25 mouse cellular contexts compared by ENCODE assay signal in the genomic region with DNA sequence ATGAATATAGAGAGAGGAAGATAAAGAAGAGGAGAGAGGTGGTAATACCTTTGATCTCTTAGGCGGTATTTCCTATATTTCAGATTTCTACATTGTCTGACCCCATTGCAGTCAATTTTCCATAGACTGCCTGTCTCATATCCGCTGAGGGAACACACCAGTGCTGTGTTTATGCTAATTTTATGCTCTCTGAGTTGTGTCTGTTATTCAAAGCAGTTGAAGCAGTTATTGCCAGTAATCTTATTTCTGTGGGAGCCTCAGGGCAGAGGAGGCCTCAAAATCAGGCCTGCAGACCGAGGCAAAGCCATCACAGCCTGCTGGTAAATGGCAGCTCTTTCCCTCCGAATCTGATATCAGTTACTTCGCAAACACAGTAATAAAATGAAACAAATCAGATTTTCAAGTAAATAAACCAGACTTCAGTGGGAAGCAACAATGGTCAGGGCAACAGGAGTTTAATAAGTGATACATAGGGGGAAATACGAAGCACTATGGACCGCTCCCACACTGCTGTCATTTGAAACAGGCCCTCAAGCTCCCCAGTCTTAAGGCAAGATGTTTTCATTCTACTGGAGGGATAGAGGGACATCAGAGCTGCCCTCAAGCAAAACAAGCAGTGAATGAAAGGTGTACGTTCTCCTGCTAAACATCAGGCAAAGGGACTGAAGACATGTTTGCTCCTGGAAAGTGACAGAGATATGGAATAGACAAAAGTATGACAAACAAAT.
DNase-seq lines count a peak whose midpoint lies in the region; ATAC-seq lines count a peak whose summit lies in the region.
"Had no signal": no experiment of that assay in that cellular context is flagged by ENCODE, and none has a peak within 500 bp of the region (broad histone marks: within the 10 kb centered on the region; RNA-seq: fewer than 3 reads in every experiment).

No protein-coding gene starts in this region.

- no peaks in the 10 kb centered on the region for H3K27me3 ChIP-seq in hindbrain, embryonic 13.5 days
- H3K27me3 ChIP-seq in hindbrain, embryonic 10.5 days (ENCODE audit: insufficient read depth, poor library complexity, severe bottlenecking): no peaks in the 10 kb centered on the region
- H3K27me3 ChIP-seq in midbrain, embryonic 15.5 days (replicated peaks): no peaks in the 10 kb centered on the region
- H3K27me3 ChIP-seq: embryonic facial prominence, embryonic 12.5 days; forebrain, embryonic 12.5 days; limb, embryonic 15.5 days; megakaryocyte, embryonic 14.5 days; stomach, embryonic 15.5 days had no signal

- no peaks in the 10 kb centered on the region for H3K9me3 ChIP-seq in hindbrain, embryonic 13.5 days
- no peaks in the 10 kb centered on the region for H3K9me3 ChIP-seq in hindbrain, embryonic 10.5 days
- H3K9me3 ChIP-seq in midbrain, embryonic 15.5 days: no peaks in the 10 kb centered on the region
- H3K9me3 ChIP-seq: embryonic facial prominence, embryonic 12.5 days; forebrain, embryonic 12.5 days; limb, embryonic 15.5 days; megakaryocyte, embryonic 14.5 days; stomach, embryonic 15.5 days had no signal

- H3K36me3 ChIP-seq in hindbrain, embryonic 13.5 days: no peaks in the 10 kb centered on the region
- no peaks in the 10 kb centered on the region for H3K36me3 ChIP-seq in hindbrain, embryonic 10.5 days
- no peaks in the 10 kb centered on the region for H3K36me3 ChIP-seq in midbrain, embryonic 15.5 days (replicated peaks)
- H3K36me3 ChIP-seq: embryonic facial prominence, embryonic 12.5 days; forebrain, embryonic 12.5 days; limb, embryonic 15.5 days; stomach, embryonic 15.5 days had no signal

- 0 out of 2 replicates have a peak overlapping the region, but pooled peaks have one; percentile 1 for H3K27ac ChIP-seq in hindbrain, embryonic 13.5 days
- no peak overlapping the region for H3K27ac ChIP-seq in hindbrain, embryonic 10.5 days
- H3K27ac ChIP-seq in midbrain, embryonic 15.5 days: peak overlapping the region; percentile 51
- H3K27ac ChIP-seq: embryonic facial prominence, embryonic 12.5 days; forebrain, embryonic 12.5 days; gastrocnemius, adult 2 months; left cerebral cortex, adult 2 months; limb, embryonic 15.5 days; liver, embryonic 14.5 days; stomach, embryonic 15.5 days had no signal

- no peak overlapping the region for H3K4me2 ChIP-seq in hindbrain, embryonic 13.5 days
- no peak overlapping the region for H3K4me2 ChIP-seq in midbrain, embryonic 15.5 days
- H3K4me2 ChIP-seq: embryonic facial prominence, embryonic 12.5 days; forebrain, embryonic 12.5 days; limb, embryonic 15.5 days; lung, embryonic 14.5 days; stomach, embryonic 15.5 days had no signal

- WGBS in hindbrain, embryonic 13.5 days: 73% methylated on average over 8 of the region's 8 CpGs
- WGBS in hindbrain, embryonic 10.5 days: 83% methylated on average over 8 of the region's 8 CpGs
- 62% methylated on average over 8 of the region's 8 CpGs for WGBS in midbrain, embryonic 15.5 days

- H3K4me3 ChIP-seq in hindbrain, embryonic 13.5 days: no peak overlapping the region
- H3K4me3 ChIP-seq in hindbrain, embryonic 10.5 days: no peak overlapping the region
- no peak overlapping the region for H3K4me3 ChIP-seq in midbrain, embryonic 15.5 days
- H3K4me3 ChIP-seq: embryonic facial prominence, embryonic 12.5 days; erythroblast, embryonic 14.5 days; forebrain, embryonic 12.5 days; gastrocnemius, adult 2 months; left cerebral cortex, adult 2 months; limb, embryonic 15.5 days; megakaryocyte, embryonic 14.5 days; stomach, embryonic 15.5 days had no signal

- no peak overlapping the region for H3K9ac ChIP-seq in hindbrain, embryonic 13.5 days
- H3K9ac ChIP-seq in midbrain, embryonic 15.5 days: no peak overlapping the region
- H3K9ac ChIP-seq: embryonic facial prominence, embryonic 12.5 days; forebrain, embryonic 12.5 days; limb, embryonic 15.5 days; liver, embryonic 14.5 days; lung, embryonic 14.5 days; stomach, embryonic 15.5 days had no signal

- H3K4me1 ChIP-seq in hindbrain, embryonic 13.5 days (replicated peaks): no peaks in the 10 kb centered on the region
- no peaks in the 10 kb centered on the region for H3K4me1 ChIP-seq in hindbrain, embryonic 10.5 days (replicated peaks)
- no peaks in the 10 kb centered on the region for H3K4me1 ChIP-seq in midbrain, embryonic 15.5 days
- H3K4me1 ChIP-seq: embryonic facial prominence, embryonic 12.5 days; forebrain, embryonic 12.5 days; limb, embryonic 15.5 days; megakaryocyte, embryonic 14.5 days; stomach, embryonic 15.5 days had no signal

- ATAC-seq in hindbrain, embryonic 13.5 days (ENCODE audit: low FRiP score): 0 out of 2 replicates have a peak, but pooled peaks have one; percentile 68
- ATAC-seq in midbrain, embryonic 15.5 days (replicated peaks): peak; percentile 86
- ATAC-seq: inflammation-experienced regulatory T-cells, adult 6 months had no signal

- DNase-seq in adrenal gland, adult (ENCODE audit: inconsistent age in 2 of 2, low spot score in 1 of 2): peak; percentile 23 to 48
- DNase-seq in adrenal gland, adult 18-20 months (ENCODE audit: low spot score in 2 of 2): no peak
- no peak for DNase-seq in hindbrain, embryonic 10.5 days (ENCODE audit: low spot score)
- peak; percentile 3 for DNase-seq in adrenal gland, postnatal 10 days
- DNase-seq in ovary, postnatal 36 days (ENCODE audit: low spot score): no peak
- DNase-seq in right cerebral cortex, adult 18-20 months: no peak
- DNase-seq: cerebellum, adult 11 months; gastrocnemius, adult 2 months; kidney, adult 18-20 months; kidney, postnatal 4 days; layer of hippocampus, adult 9-11 months; left cerebral cortex, postnatal 4 days; lung, embryonic 14.5 days; thymus, postnatal 36 days had no signal

Comparison
In these comparisons a context has a peak if more than half of its experiments do, and no peak if none do; other contexts are left out.
1. DNase-seq: peak in adrenal gland, adult (2 of 2) and adrenal gland, postnatal 10 days (single experiment); none in adrenal gland, adult 18-20 months (0 of 2), hindbrain, embryonic 10.5 days (single experiment), ovary, postnatal 36 days (single experiment) and right cerebral cortex, adult 18-20 months (single experiment).